Mouse (Mus musculus) midbrain, embryonic 10.5 days (tissue): ENCODE data around the gene Tbce. TPM values are rescaled to one million over a fixed set of nuclear protein-coding genes. Genes with fewer than 3 reads are reported as not detected.
"Not testable (repeated sequence)": the region's sequence is repeated elsewhere in the genome, so short reads cannot be mapped to it uniquely, and the experiment has no call there.

Experiments used
- DNase-seq: peaks from one replicate; pipeline ENCODE4 v3.0.0-alpha.2; 2017; ENCODE audit warnings: low spot score
- H3K27ac ChIP-seq: fragments of 300-500 bp; sonication (generic); replicated peaks from 2 replicates; pipeline ENCODE4 v1.5.1; 2016; ENCODE audit warnings: mild to moderate bottlenecking
- H3K27me3 ChIP-seq: fragments of 300-500 bp; sonication (generic); 2 replicates; pipeline ENCODE4 v1.6.1; 2016; ENCODE audit warnings: low read depth, mild to moderate bottlenecking; ENCODE audit not compliant: poor library complexity, severe bottlenecking
- H3K36me3 ChIP-seq: fragments of 300-500 bp; sonication (generic); 2 replicates; pipeline ENCODE4 v1.6.1; 2016; ENCODE audit warnings: mild to moderate bottlenecking, moderate library complexity
- H3K4me1 ChIP-seq: fragments of 300-500 bp; sonication (generic); 2 replicates; pipeline ENCODE4 v1.6.1; 2016
- H3K4me3 ChIP-seq: fragments of 300-500 bp; sonication (generic); 2 replicates; pipeline ENCODE4 v1.5.1; 2016; ENCODE audit warnings: mild to moderate bottlenecking, moderate library complexity
- H3K9me3 ChIP-seq: fragments of 300-500 bp; sonication (generic); replicated peaks from 2 replicates; pipeline ENCODE4 v1.6.1; 2016; ENCODE audit warnings: mild to moderate bottlenecking
- WGBS: fragments of 180-500 bp; shearing (Covaris S2); methylation state at CpG from one replicate; pipeline ENCODE4 v1.1.7; 2016; 5-methylcytosine and 5-hydroxymethylcytosine counted together
- polyA plus RNA-seq: library from polyadenylated mRNA; unstranded; fragments of >200 nt; fragmentation: Nextera tagmentation; extraction: Ambion mirVana; gene quantifications from 2 replicates; pipeline ENCODE4 v1.2.1, GENCODE M21; 2016

Tbce gene
- polyA plus RNA-seq, 1 experiment from 2014 or later = 50.9 TPM

- Histone ChIP-seq H3K4me1 (no peaks in the 10 kb centered on the region), H3K9me3 (no peaks in the 10 kb centered on the region), H3K4me3 (no peak overlapping the region), H3K27me3 (no peaks in the 10 kb centered on the region), H3K36me3 (peaks cover 72% of the 10 kb centered on the region), H3K27ac (no peak overlapping the region)
- WGBS = 76% methylated on average over 2 of the region's 2 CpGs
- no peak for DNase-seq
Observed at GRCm38 (mm10) chr13:13990391-13990790, 49.0 kb downstream of the Tbce start.

GRCm38 (mm10) chr13:13989135-13989534, 50.3 kb downstream of the Tbce start:
- Histone ChIP-seq H3K9me3 (no peaks in the 10 kb centered on the region), H3K27me3 (no peaks in the 10 kb centered on the region), H3K4me3 (no peak overlapping the region), H3K36me3 (peaks cover 61% of the 10 kb centered on the region), H3K4me1 (no peaks in the 10 kb centered on the region), H3K27ac (no peak overlapping the region)
- 96% methylated on average over 2 of the region's 2 CpGs for WGBS
- DNase-seq = no peak

- no peak overlapping the region for H3K27ac ChIP-seq
- peaks cover 28% of the 10 kb centered on the region for H3K36me3 ChIP-seq
- H3K4me1 ChIP-seq = peaks cover 9% of the 10 kb centered on the region
- DNase-seq = no peak
- no peak overlapping the region for H3K4me3 ChIP-seq
- no peaks in the 10 kb centered on the region for H3K9me3 ChIP-seq
- 87% methylated on average over 6 of the region's 6 CpGs for WGBS
- H3K27me3 ChIP-seq = no peaks in the 10 kb centered on the region
Observed at GRCm38 (mm10) chr13:13983523-13983922, 55.9 kb downstream of the Tbce start.

- H3K27me3 ChIP-seq, DNase-seq, H3K4me1 ChIP-seq, H3K9me3 ChIP-seq, H3K27ac ChIP-seq, H3K4me3 ChIP-seq: not testable (repeated sequence)
- WGBS = 91% methylated on average over 1 of the region's 1 CpGs
- peaks cover 32% of the 10 kb centered on the region for H3K36me3 ChIP-seq
Observed at GRCm38 (mm10) chr13:13981842-13982241, 57.6 kb downstream of the Tbce start.

- Histone ChIP-seq H3K4me3 (no peak overlapping the region), H3K36me3 (peaks cover 43% of the 10 kb centered on the region), H3K27ac (no peak overlapping the region), H3K4me1 (peaks cover 10% of the 10 kb centered on the region), H3K9me3 (no peaks in the 10 kb centered on the region), H3K27me3 (no peaks in the 10 kb centered on the region)
- 93% methylated on average over 1 of the region's 1 CpGs for WGBS
- DNase-seq = no peak
Observed at GRCm38 (mm10) chr13:13969796-13970195, 69.6 kb downstream of the Tbce start.

- 91% methylated on average over 4 of the region's 4 CpGs for WGBS
- peaks cover 45% of the 10 kb centered on the region for H3K36me3 ChIP-seq
Observed at GRCm38 (mm10) chr13:13968629-13969111, 70.8 kb downstream of the Tbce start.

GRCm38 (mm10) chr13:13966172-13966571, 73.3 kb downstream of the Tbce start:
- 93% methylated on average over 4 of the region's 4 CpGs for WGBS
- Histone ChIP-seq H3K27me3 (no peaks in the 10 kb centered on the region), H3K4me3 (no peak overlapping the region), H3K9me3 (no peaks in the 10 kb centered on the region), H3K27ac (no peak overlapping the region), H3K36me3 (peaks cover 42% of the 10 kb centered on the region), H3K4me1 (peaks cover 10% of the 10 kb centered on the region)
- no peak for DNase-seq

More at GRCm38 (mm10) chr13:13968629-13969111, 70.8 kb downstream of the Tbce start:
- Histone ChIP-seq H3K27me3 (no peaks in the 10 kb centered on the region), H3K27ac (no peak overlapping the region), H3K4me3 (no peak overlapping the region), H3K4me1 (peaks cover 10% of the 10 kb centered on the region), H3K9me3 (no peaks in the 10 kb centered on the region)
- no peak for DNase-seq

- Histone ChIP-seq H3K4me1 (peaks cover 10% of the 10 kb centered on the region), H3K9me3 (no peaks in the 10 kb centered on the region), H3K4me3 (no peak overlapping the region), H3K36me3 (peaks cover 39% of the 10 kb centered on the region), H3K27me3 (no peaks in the 10 kb centered on the region), H3K27ac (no peak overlapping the region)
- WGBS = 69% methylated on average over 19 of the region's 19 CpGs
- no peak for DNase-seq
Observed at GRCm38 (mm10) chr13:13965388-13965964, 74.0 kb downstream of the Tbce start.

- DNase-seq = no peak
- H3K4me3 ChIP-seq = no peak overlapping the region
- H3K27me3 ChIP-seq = no peaks in the 10 kb centered on the region
- no peaks in the 10 kb centered on the region for H3K9me3 ChIP-seq
- 96% methylated on average over 4 of the region's 4 CpGs for WGBS
- H3K27ac ChIP-seq = no peak overlapping the region
- H3K4me1 ChIP-seq = peaks cover 12% of the 10 kb centered on the region
- peaks cover 35% of the 10 kb centered on the region for H3K36me3 ChIP-seq
Observed at GRCm38 (mm10) chr13:13961046-13961445, 78.4 kb downstream of the Tbce start.

- H3K4me3 ChIP-seq = no peak overlapping the region
- DNase-seq = no peak
- peaks cover 31% of the 10 kb centered on the region for H3K36me3 ChIP-seq
- H3K27me3 ChIP-seq = no peaks in the 10 kb centered on the region
- 90% methylated on average over 4 of the region's 4 CpGs for WGBS
- peaks cover 15% of the 10 kb centered on the region for H3K4me1 ChIP-seq
- no peak overlapping the region for H3K27ac ChIP-seq
- no peaks in the 10 kb centered on the region for H3K9me3 ChIP-seq
Observed at GRCm38 (mm10) chr13:13960211-13960610, 79.2 kb downstream of the Tbce start.

GRCm38 (mm10) chr13:13956686-13957085, 82.8 kb downstream of the Tbce start:
- WGBS = 88% methylated on average over 4 of the region's 4 CpGs

GRCm38 (mm10) chr13:13954931-13955330, 84.5 kb downstream of the Tbce start:
- whole genome bisulfite sequencing = under 1% methylated on average over 29 of the region's 29 CpGs
- no peak for DNase-seq
- Histone ChIP-seq H3K36me3 (peaks cover 19% of the 10 kb centered on the region), H3K4me1 (peaks cover 17% of the 10 kb centered on the region), H3K4me3 (peak overlapping the region; percentile 83), H3K27me3 (no peaks in the 10 kb centered on the region), H3K9me3 (peaks cover 5% of the 10 kb centered on the region; the same call in 1 of the 2 replicates), H3K27ac (peak overlapping the region; percentile 90)

More at GRCm38 (mm10) chr13:13956686-13957085, 82.8 kb downstream of the Tbce start:
- H3K27ac ChIP-seq = no peak overlapping the region
- no peak overlapping the region for H3K4me3 ChIP-seq
- H3K36me3 ChIP-seq = peaks cover 21% of the 10 kb centered on the region
- peaks cover 17% of the 10 kb centered on the region for H3K4me1 ChIP-seq
- DNase-seq = no peak
- H3K27me3 ChIP-seq = no peaks in the 10 kb centered on the region
- H3K9me3 ChIP-seq = no peaks in the 10 kb centered on the region

- peaks cover 5% of the 10 kb centered on the region; the same call in 1 of the 2 replicates for H3K9me3 ChIP-seq
- WGBS = under 1% methylated on average over 78 of the region's 78 CpGs
- H3K27ac ChIP-seq = peak within 1 kb of the TSS; percentile 90
- peak; percentile 96 for DNase-seq
- peaks cover 13% of the 10 kb centered on the region for H3K36me3 ChIP-seq
- peak within 1 kb of the TSS; percentile 83 for H3K4me3 ChIP-seq
- H3K27me3 ChIP-seq = no peaks in the 10 kb centered on the region
- H3K4me1 ChIP-seq = peaks cover 17% of the 10 kb centered on the region
Observed at GRCm38 (mm10) chr13:13953874-13954832, 85.3 kb downstream of the Tbce start, which contains the start of gene B3galnt2. TSS of gene B3galnt2 (plus strand) at chr13:13954469.
